Mouse (Mus musculus) CH12.LX (cell line): ENCODE data around the gene Prkab1. TPM values are rescaled to one million over a fixed set of nuclear protein-coding genes. Genes with fewer than 3 reads are reported as not detected.

Experiments
- DNase-seq: peaks from one replicate; pipeline ENCODE4 v3.0.0-alpha.2; 2013; ENCODE audit errors: extremely low read depth
- H3K27ac ChIP-seq: 2 replicates; pipeline ENCODE4 v1.5.1; 2012; ENCODE audit warnings: low read depth, mild to moderate bottlenecking, control low read depth, moderate library complexity; ENCODE audit not compliant: insufficient read depth
- H3K27me3 ChIP-seq: replicated peaks from 2 replicates; pipeline ENCODE3; 2012; ENCODE audit warnings: inconsistent platforms
- H3K36me3 ChIP-seq, 2 experiments: replicated peaks in 1 of 2; 2 replicates each; pipeline versions ENCODE3 to v1.6.1; 2012; ENCODE audit warnings: inconsistent platforms in 1 of 2, low read length in 1 of 2, mild to moderate bottlenecking in 1 of 2, mixed read lengths in 1 of 2, moderate library complexity in 1 of 2; ENCODE audit not compliant: control insufficient read depth in 1 of 2, insufficient read depth in 1 of 2
- H3K4me1 ChIP-seq, 2 experiments: 2 replicates each; pipeline ENCODE4 v1.6.1; 2012; ENCODE audit warnings: inconsistent platforms in 1 of 2, moderate library complexity in 1 of 2; ENCODE audit not compliant: insufficient read depth in 2 of 2, control insufficient read depth in 1 of 2
- H3K4me2 ChIP-seq: 2 replicates; pipeline ENCODE4 v1.6.1; 2012; ENCODE audit warnings: low read depth, mild to moderate bottlenecking, control low read depth; ENCODE audit not compliant: poor library complexity, insufficient read depth, severe bottlenecking
- H3K4me3 ChIP-seq, 3 experiments: fragments of 150-350 bp in 1 of 3; sonication (generic) in 1 of 3; replicated peaks in 1 of 3; 2 replicates each; pipeline versions ENCODE3 to v1.5.1; 2011 to 2012; ENCODE audit warnings: low read depth in 2 of 3, low read length in 2 of 3, mild to moderate bottlenecking in 2 of 3, moderate library complexity in 2 of 3, control low read depth in 1 of 3, improper control_type of control experiment in 1 of 3, inconsistent platforms in 1 of 3, mixed read lengths in 1 of 3; ENCODE audit not compliant: poor library complexity in 1 of 3
- H3K79me2 ChIP-seq: replicated peaks from 2 replicates; pipeline ENCODE4 v1.6.1; 2012; ENCODE audit warnings: mild to moderate bottlenecking, moderate library complexity; ENCODE audit not compliant: control insufficient read depth, poor library complexity, insufficient read depth, severe bottlenecking; ENCODE audit errors: extremely low read depth
- H3K9ac ChIP-seq: 2 replicates; pipeline ENCODE4 v1.6.1; 2012; ENCODE audit warnings: low read depth, mild to moderate bottlenecking, control low read depth, moderate library complexity; ENCODE audit not compliant: insufficient read depth
- H3K9me3 ChIP-seq: replicated peaks from 2 replicates; pipeline ENCODE3; 2012; ENCODE audit warnings: low read length, inconsistent platforms, mixed read lengths
- BHLHE40 ChIP-seq: IDR thresholded peaks from 2 replicates; pipeline ENCODE4 v1.6.1; 2011; ENCODE audit warnings: mild to moderate bottlenecking, low read depth, low read length, improper control_type of control experiment
- CHD2 ChIP-seq: IDR thresholded peaks from 2 replicates; pipeline ENCODE4 v1.6.1; 2011; ENCODE audit warnings: low read length, improper control_type of control experiment
- EP300 ChIP-seq: IDR thresholded peaks from 2 replicates; pipeline ENCODE4 v1.6.1; 2011; ENCODE audit warnings: low read length, improper control_type of control experiment
- ETS1 ChIP-seq: conservative IDR thresholded peaks from 2 replicates; pipeline ENCODE4 v1.6.1; 2012; ENCODE audit warnings: low read depth, mild to moderate bottlenecking, inconsistent platforms, low read length, improper control_type of control experiment, moderate library complexity
- GABPA ChIP-seq: IDR thresholded peaks from 2 replicates; pipeline ENCODE4 v1.6.1; 2012; ENCODE audit warnings: low read depth, low read length, improper control_type of control experiment, inconsistent platforms; ENCODE audit not compliant: insufficient replicate concordance
- JUN ChIP-seq: IDR thresholded peaks from 2 replicates; pipeline ENCODE4 v1.6.1; 2011; ENCODE audit warnings: low read depth, mild to moderate bottlenecking, low read length, improper control_type of control experiment, moderate library complexity; ENCODE audit not compliant: insufficient read depth
- JUND ChIP-seq: conservative IDR thresholded peaks from 2 replicates; pipeline ENCODE4 v1.6.1; 2011; ENCODE audit warnings: low read depth, low read length, improper control_type of control experiment
- MAFK ChIP-seq: IDR thresholded peaks from 2 replicates; pipeline ENCODE4 v1.6.1; 2011; ENCODE audit warnings: low read length, improper control_type of control experiment; ENCODE audit not compliant: insufficient replicate concordance
- MAX ChIP-seq: IDR thresholded peaks from 2 replicates; pipeline ENCODE4 v1.6.1; 2011; ENCODE audit warnings: low read length, improper control_type of control experiment
- MEF2A ChIP-seq: IDR thresholded peaks from 2 replicates; pipeline ENCODE4 v1.6.1; 2014; ENCODE audit warnings: low read depth, mild to moderate bottlenecking, inconsistent platforms, low read length, improper control_type of control experiment, borderline replicate concordance
- MYC ChIP-seq: IDR thresholded peaks from 2 replicates; pipeline ENCODE4 v1.6.1; 2011; ENCODE audit warnings: low read depth, mild to moderate bottlenecking, improper control_type of control experiment, low read length
- NELFE ChIP-seq: IDR thresholded peaks from 2 replicates; pipeline ENCODE4 v1.6.1; 2011; ENCODE audit warnings: low read depth, low read length, improper control_type of control experiment
- NRF1 ChIP-seq: IDR thresholded peaks from 2 replicates; pipeline ENCODE4 v1.6.1; 2014; ENCODE audit warnings: low read depth, mild to moderate bottlenecking, inconsistent platforms, low read length, improper control_type of control experiment, moderate library complexity
- POLR2A ChIP-seq: IDR thresholded peaks from 2 replicates; pipeline ENCODE4 v1.6.1; 2011; ENCODE audit warnings: low read depth, mild to moderate bottlenecking, improper control_type of control experiment, low read length
- RCOR1 ChIP-seq: conservative IDR thresholded peaks from 2 replicates; pipeline ENCODE4 v1.6.1; 2012; ENCODE audit warnings: low read depth, mild to moderate bottlenecking, inconsistent platforms, low read length, improper control_type of control experiment
- SIN3A ChIP-seq: IDR thresholded peaks from 2 replicates; pipeline ENCODE4 v1.6.1; 2012; ENCODE audit warnings: low read length, improper control_type of control experiment, inconsistent platforms
- SMC3 ChIP-seq: IDR thresholded peaks from 2 replicates; pipeline ENCODE4 v1.6.1; 2011; ENCODE audit warnings: low read depth, low read length, improper control_type of control experiment
- TBP ChIP-seq: conservative IDR thresholded peaks from 2 replicates; pipeline ENCODE4 v1.6.1; 2011; ENCODE audit warnings: low read depth, low read length, improper control_type of control experiment
- TCF12 ChIP-seq: IDR thresholded peaks from 2 replicates; pipeline ENCODE4 v1.6.1; 2014; ENCODE audit warnings: low read depth, mild to moderate bottlenecking, inconsistent platforms, low read length, improper control_type of control experiment
- USF2 ChIP-seq: conservative IDR thresholded peaks from 2 replicates; pipeline ENCODE4 v1.6.1; 2011; ENCODE audit warnings: low read depth, low read length, improper control_type of control experiment
- ZC3H11A ChIP-seq: IDR thresholded peaks from 2 replicates; pipeline ENCODE4 v1.6.1; 2012; ENCODE audit warnings: low read depth, mild to moderate bottlenecking, inconsistent platforms, low read length, improper control_type of control experiment
- ZNF384 ChIP-seq: IDR thresholded peaks from 2 replicates; pipeline ENCODE4 v1.6.1; 2012; ENCODE audit warnings: low read depth, low read length, improper control_type of control experiment, inconsistent platforms
- dilution Hi-C: fragments of 300-500 bp; cut with MboI; formaldehyde crosslinking; loops from 2 replicates; pipeline ENCODE4 v1.14.3; 2020; ENCODE audit warnings: low sequenced_read_pairs; ENCODE audit not compliant: extremely low pct_unique_long_range_greater_than_20kb, extremely low pct_ligation_motif_present
- in situ Hi-C: fragments of 300-500 bp; cut with MboI; formaldehyde crosslinking; loops from 3 replicates; pipeline ENCODE4 v1.14.3; 2019; ENCODE audit warnings: low sequenced_read_pairs, low pct_ligation_motif_present, low pct_unique_long_range_greater_than_20kb, mixed read lengths
- polyA plus RNA-seq: library from polyadenylated mRNA; unstranded; fragments of >175 nt; gene quantifications from 2 replicates; pipeline ENCODE4 v1.2.1, GENCODE M21; 2012; ENCODE audit warnings: low read depth; ENCODE audit not compliant: insufficient read length
- total RNA-seq, 2 experiments: library from RNA; depleted of rRNA; stranded (reverse); fragments of 300-350 nt in 1 of 2; fragments of >200 nt in 1 of 2; gene quantifications; 2 replicates each; pipeline ENCODE4 v1.2.3; 2012 to 2014

The Prkab1 gene
- total and polyA plus RNA-seq, 3 experiments, result 20.1 to 26.8 (median 24.1) TPM

DNA sequence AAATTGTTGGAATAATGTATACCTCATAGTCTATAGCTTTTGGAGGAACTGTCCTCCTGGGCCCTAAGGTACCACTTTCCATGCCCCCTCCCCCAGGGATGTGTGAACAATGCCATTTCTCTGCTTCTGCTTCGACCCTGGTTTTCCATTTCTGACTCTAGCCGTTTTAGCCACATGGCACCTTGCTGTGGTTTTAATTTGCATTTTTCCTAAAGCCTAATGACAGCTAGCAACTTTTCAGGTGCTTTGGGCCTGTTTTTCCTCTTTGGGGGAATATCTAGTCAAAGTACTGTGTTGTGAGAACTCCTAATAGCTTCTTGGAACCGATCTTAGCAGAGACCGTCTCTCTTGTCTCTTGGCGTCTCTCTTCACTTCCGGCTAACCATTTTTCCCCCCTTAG, 39.9 kb downstream of the Prkab1 start:
- TF ChIP-seq NRF1, result no peak
- TF ChIP-seq CHD2, result no peak
- TF ChIP-seq MYC, result 0 out of 2 replicates have a peak, but pooled peaks have one; percentile 57
- TF ChIP-seq ETS1, result peak; percentile 51
- no peak for TF ChIP-seq USF2
- no peak for TF ChIP-seq TBP
- TF ChIP-seq MAX, result 0 out of 2 replicates have a peak, but pooled peaks have one; percentile 15
- TF ChIP-seq JUND, result no peak
- no peak for TF ChIP-seq RCOR1
- no peak for TF ChIP-seq SMC3
- TF ChIP-seq MAFK, result 0 out of 2 replicates have a peak, but pooled peaks have one; percentile 34
- no peak for TF ChIP-seq GABPA
- TF ChIP-seq BHLHE40, result 0 out of 2 replicates have a peak, but pooled peaks have one; percentile 5
- no peak for TF ChIP-seq ZC3H11A
- no peak for TF ChIP-seq TCF12
- TF ChIP-seq EP300, result peak; percentile 83
- no peak for TF ChIP-seq ZNF384
- TF ChIP-seq NELFE, result no peak
- peak; percentile 35; the same call in 1 of the 2 replicates for TF ChIP-seq MEF2A
- DNase-seq, result peak; percentile 35
- H3K9me3 ChIP-seq, result no peaks in the 10 kb centered on the region
- in situ Hi-C loops, result no loop called here
- H3K4me2 ChIP-seq, result no peak overlapping the region
- no peaks in the 10 kb centered on the region for H3K27me3 ChIP-seq
- H3K4me1 ChIP-seq, result peaks cover 5 to 34% of the 10 kb centered on the region in 2 experiments; a peak in 3 of 4 replicates
- H3K4me3 ChIP-seq, result no peak overlapping the region
- dilution Hi-C loops, result no loop called here
- no peak overlapping the region for H3K27ac ChIP-seq
- no peaks in the 10 kb centered on the region for H3K79me2 ChIP-seq
- peaks cover 51 to 90% of the 10 kb centered on the region in 2 experiments for H3K36me3 ChIP-seq
- no peak overlapping the region for H3K9ac ChIP-seq

GRCm38 (mm10) chr5:115982671-115983373, 41.5 kb downstream of the Prkab1 start:
- Histone ChIP-seq H3K4me3 (no peak overlapping the region), H3K4me1 (peaks cover 5 to 31% of the 10 kb centered on the region in 2 experiments; a peak in 3 of 4 replicates), H3K9me3 (no peaks in the 10 kb centered on the region), H3K9ac (no peak overlapping the region), H3K27ac (no peak overlapping the region), H3K36me3 (peaks cover 49 to 90% of the 10 kb centered on the region in 2 experiments), H3K4me2 (no peak overlapping the region), H3K27me3 (no peaks in the 10 kb centered on the region), H3K79me2 (no peaks in the 10 kb centered on the region)
- in situ Hi-C loops, result no loop called here
- dilution Hi-C loops, result no loop called here
- no peak for DNase-seq
- TF ChIP-seq EP300, result no peak
- TF ChIP-seq MAFK, result no peak
- no peak for TF ChIP-seq NRF1
- no peak for TF ChIP-seq SIN3A
- TF ChIP-seq POLR2A, result no peak
- no peak for TF ChIP-seq JUN
